Mouse (Mus musculus): ENCODE results near the gene Elf1.

Gene Elf1

DNA sequence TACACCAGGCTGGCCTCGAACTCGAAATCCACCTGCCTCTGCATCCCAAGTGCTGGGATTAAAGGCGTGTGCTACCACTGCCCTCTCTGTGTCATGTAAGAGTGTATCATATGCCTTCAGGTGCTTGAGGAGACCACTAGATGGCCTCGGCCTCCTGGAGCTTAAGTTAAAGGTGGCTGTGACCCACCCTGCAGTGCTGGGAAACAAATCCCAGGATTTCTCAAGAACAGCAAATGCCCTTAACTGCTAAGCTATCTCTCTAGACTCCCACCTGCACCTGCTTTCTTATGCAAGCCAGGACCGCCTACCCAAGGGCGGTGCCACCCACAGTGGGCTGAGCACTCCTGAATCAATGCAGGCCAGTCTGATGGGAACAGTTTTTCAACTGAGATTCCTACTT lies 83.8 kb downstream of the Elf1 start:
- no peak for DNase-seq (ENCODE audit: low read depth, low spot score)

DNA sequence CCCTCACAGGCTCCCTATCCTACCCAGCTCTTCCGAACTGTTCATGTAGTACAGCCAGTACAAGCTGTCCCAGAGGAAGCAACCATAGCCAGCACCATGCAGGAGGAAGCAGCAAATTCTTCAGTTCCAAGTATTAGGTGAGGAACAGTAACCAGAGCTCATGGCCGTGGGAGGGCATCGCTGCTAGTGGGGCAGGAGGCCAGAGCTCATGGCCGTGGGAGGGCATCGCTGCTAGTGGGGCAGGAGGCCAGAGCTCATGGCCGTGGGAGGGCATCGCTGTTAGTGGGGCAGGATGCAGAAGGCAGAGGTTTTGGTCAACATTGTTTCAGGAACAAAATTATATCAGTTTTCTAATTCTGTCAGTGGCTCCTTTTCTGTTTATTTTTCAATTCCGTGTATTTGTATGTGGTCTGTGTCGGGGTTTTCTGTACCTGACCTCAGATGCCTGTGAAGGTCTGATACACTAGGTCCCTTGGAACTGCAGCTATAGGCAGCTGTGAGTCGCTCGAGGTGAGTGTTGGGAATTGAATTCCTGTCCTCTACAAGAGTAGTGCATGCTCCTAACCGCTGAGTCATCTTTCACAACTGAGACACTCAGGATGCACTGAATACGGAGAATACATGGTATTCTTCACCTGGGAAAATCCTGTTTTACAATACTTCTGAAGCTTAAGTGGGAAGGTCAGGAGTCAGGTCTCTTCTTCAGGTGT lies 92.6 kb downstream of the Elf1 start:
- DNase-seq (ENCODE audit: low read depth, low spot score): no peak

DNA sequence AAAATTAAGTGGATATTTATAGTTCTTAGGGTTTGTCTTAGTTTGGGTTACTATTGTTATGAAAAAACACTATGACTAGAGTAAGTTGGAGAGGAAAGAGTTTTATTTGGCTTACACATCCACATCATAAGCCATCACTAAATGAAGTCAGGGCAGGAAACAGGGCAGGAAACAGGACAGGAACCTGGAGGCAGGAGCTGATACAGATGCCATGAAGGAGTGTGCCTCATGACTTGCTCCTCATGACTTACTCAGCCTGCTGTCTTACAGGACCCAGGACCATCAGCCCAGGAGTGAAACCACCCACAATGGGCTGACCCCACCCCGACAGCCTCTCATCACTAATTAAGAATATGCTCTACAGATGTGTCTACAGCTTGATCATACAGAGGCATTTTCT lies 93.4 kb downstream of the Elf1 start:
- no peak for DNase-seq (ENCODE audit: low read depth, low spot score)

DNA sequence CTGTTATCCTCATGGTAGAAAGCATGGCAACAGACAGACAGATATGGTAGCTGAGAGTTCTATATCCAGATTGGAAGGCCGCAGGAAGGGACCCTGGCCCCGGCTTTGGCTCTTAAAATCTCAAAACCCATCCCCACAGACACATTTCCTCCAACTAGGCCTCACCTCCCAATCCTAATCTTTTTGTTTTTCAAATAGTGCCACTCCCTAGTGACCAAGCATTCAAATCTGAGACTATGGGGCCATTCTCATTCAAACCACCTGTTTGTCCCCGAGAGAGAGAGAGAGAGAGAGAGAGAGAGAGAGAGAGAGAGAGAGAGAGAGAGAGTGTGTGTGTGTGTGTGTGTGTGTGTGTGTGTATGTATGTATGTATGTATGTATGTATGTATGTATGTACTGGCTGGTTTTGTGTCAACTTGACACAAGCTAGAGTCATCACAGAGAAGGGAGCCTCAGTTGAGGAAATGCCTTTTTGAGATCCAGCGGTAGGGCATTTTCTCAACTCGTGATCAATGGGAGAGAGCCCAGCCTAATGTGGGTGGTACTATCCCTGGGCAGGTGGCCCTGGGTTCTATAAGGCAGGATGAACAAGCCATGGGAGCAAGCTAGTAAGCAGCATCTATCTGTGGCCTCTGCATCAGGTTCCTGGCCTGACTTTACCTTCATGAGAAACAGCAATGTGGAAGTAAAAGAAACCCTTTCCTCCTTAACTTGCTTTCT lies 102.7 kb downstream of the Elf1 start:
- DNase-seq (ENCODE audit: low read depth, low spot score): no peak

DNA sequence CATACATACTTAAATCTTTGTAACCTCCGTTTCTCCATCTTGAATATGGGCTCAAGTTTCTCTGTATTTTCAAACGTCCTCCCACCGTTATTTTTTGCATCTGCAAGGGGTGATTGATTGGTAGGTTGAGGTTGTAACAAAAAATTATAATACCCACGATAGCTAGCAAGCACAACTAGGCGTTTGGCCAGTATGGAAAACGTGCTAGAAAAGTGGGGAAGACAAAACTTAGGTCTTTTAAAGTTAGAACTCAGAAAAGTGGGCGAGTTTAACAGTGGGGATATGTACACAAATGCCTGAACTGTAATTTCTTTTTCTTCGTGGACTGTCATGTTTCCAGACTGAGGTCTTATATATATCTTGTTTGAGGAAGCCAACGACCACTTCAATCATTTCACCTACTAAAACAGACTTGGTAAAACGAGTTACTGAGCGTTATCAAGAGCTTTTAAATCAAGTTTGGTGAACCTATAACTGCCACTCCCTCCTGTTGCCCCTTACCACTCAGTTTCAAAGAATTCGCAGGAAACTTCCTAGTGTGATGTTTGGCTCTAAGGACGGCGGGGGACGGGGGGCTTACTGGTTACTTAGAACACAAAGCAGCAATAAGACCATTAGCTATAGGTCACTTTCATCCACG lies 105.6 kb downstream of the Elf1 start:
- DNase-seq (ENCODE audit: low read depth, low spot score): no peak

DNA sequence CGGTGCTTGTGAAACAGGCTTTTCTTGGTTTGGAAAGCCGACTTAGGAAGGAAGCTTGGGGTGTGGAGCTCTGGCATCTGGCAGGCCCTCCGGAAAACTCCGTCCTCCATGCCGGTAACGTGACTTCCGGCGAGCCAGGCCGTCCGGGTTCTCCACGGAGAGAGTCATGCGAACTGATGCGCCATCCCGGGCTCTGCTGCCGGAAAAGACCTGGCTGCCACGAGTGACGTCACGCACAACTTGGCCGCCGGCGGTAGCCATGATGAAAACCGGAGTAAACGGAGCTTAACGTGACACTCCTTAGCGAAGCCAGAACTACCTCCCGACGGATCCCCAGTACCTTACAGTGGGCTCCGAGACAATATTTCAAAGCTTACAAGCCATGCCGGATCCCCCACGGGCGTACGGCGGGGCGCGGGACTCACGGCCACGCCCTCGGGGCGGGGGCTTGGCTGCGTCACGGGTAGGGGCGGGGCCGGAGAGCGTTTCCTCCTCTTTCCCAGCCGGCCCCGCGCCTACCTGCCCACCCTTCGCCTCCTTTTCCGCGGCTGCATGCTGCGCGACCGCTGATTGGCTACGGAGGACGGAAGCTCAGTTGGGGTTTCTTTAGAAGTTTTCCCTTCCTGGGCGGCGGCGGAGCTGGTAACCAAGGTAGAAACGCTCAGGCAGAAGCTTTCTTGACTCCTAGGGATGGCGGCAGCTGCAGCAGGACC lies 106.3 kb downstream of the Elf1 start, which contains the start of gene Sugt1:
Sugt1 (plus strand) TSS at position 553 of the 713 bp plus-strand sequence.
- DNase-seq (ENCODE audit: low read depth, low spot score): peak; percentile 98

DNA sequence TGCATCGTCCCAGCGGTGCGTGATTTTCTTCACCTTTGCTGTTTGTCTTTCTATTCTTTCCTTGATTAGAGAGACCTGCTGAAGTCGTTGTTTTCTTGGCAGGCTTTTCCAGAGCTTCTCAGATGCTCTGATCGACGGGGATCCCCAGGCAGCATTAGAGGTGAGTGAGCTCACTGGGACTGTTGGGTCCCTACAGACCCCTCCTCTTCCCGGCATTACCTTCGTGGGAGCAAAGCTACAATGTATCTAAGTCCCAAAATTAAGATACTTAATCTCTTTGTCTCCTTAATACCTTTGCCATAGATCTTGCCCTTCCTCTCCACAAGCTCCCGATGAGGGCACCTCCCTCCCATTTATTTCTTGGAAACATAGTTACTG lies 106.8 kb downstream of the Elf1 start:
- DNase-seq (ENCODE audit: low read depth, low spot score): no peak

DNA sequence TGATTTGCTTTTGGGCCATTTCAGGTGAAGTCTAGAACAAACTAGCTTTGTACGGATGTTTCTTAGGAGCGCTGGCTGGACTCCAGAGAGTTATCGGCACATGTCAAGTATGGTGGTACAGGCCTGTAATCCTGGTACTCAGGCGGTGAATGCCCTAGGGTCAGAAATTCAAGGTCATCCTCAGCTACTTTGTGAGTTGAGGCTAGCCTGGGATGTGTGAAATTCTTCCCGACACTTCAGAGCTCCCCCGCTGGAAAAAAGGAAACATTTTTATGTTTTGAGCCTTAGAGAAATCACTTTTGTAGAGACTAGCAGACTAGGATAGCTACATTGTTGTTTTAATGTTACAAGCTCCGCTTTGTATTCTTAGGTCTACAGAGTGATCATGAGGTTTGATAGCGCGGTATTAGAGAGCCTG lies 107.5 kb downstream of the Elf1 start:
- DNase-seq (ENCODE audit: low read depth, low spot score): no peak

DNA sequence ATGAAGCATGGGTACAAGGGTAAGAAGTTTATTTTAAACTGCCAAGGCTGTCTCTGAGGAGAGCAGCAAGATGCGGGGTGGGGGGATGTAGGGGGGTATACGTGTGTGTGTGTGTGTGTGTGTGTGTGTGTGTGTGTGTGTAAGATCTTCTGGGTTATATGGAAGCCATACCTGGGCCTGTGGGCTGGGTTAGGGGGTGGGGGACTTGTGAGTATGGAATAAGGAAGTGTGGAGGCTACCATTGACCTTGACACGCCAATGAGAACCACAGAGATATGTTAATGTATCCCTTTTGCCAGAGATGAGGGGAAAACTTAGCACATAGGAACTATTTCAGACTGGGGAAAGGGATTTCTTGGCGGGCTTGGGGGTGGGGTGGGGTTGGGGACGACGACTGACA lies 108.4 kb downstream of the Elf1 start:
- no peak for DNase-seq (ENCODE audit: low read depth, low spot score)

DNA sequence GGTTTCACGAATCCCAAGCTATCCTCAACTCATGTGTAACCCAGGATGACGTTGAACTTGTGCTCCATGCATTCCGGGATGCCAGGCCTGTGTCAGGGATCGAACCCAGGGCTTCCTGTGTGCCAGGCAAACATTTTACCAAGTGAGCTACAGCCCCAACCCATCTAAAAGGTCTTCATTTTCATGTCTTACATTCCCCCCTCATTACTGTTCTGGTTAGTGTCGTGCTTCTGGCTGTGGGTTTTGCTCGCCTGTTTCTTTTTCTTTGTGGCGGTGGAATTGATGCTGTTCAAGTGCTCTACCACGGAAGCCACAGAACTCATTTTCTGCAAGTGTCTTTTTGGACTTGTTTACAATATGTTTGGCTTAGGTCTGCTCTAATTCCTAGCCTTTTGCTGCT lies 109.9 kb downstream of the Elf1 start:
- DNase-seq (ENCODE audit: low read depth, low spot score): peak; percentile 76

DNA sequence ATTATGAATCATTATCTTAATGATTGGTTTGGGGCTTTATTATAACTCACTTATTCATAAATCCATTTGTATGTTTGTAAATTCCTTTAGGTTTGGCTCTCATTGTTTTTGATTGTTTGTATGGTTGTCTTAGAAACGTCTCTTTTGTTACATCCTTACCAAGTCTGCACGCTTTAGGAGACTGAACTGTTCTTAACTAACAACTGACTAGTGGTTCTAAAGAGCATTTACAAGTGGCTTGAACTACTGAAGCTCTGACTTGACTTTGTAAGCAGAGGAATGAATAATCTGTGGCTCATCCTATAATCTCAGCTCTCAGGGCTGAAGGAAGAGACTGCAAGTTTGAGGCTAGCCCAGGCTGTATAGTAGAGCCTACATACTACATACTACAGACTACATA lies 110.6 kb downstream of the Elf1 start:
- DNase-seq (ENCODE audit: low read depth, low spot score): peak; percentile 45

DNA sequence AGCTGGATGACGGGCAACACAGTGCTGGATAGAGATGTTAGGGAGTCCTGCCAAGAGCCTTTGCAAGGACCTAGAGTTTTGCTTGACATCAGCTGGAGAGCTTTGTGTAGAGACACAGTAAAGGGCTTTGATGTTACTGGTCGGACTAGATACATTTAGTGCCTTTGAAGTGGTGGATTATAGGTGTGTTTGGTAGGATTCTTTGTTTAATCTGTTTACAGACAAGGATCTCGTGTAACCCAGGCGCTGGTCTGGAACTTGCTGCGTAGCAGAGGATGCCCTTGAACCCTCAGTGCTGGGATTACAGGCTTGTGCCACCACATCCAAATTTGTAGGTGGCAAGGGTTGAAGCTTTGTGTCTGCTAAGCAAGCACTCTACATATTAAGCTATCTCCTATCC lies 113.1 kb downstream of the Elf1 start:
- no peak for DNase-seq (ENCODE audit: low read depth, low spot score)

DNA sequence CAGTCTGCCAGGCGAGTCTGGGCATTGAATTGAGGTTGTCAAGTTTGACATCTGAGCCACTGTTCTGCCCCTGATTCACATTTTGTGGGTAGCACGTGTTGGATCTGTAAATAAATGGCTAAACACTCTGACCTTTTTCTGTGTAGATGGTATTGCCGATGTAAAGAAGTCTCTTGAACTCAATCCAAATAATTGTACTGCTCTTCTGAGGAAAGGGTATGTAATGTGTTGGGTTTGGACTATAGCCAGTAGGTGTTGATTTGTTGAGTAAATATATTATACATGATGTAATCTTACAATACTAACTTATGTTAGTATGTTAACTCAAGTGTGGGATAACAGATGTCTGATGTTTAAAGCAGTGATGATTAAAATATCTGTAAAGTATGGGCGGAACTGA lies 115.6 kb downstream of the Elf1 start:
- no peak for DNase-seq (ENCODE audit: low read depth, low spot score)

DNA sequence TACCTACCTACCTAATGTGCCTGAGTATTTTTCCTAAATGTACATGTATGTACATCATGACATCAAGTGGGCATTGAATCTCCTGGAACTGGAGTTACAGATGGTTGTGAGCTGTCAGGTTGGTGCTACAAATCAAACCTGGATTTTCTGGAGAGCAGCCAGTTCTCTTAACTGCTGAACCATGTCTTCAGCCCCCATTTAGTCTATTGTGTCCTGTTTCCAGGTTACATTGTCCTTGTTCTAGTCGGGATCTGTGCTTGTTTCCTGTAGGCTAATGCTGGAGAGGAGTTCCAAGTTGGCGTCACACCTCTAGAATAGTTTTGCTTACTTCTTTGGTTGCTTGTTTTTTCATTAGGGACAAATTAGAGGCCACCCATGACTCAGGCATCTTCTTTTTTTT lies 124.9 kb downstream of the Elf1 start:
- no peak for DNase-seq (ENCODE audit: low read depth, low spot score)

DNA sequence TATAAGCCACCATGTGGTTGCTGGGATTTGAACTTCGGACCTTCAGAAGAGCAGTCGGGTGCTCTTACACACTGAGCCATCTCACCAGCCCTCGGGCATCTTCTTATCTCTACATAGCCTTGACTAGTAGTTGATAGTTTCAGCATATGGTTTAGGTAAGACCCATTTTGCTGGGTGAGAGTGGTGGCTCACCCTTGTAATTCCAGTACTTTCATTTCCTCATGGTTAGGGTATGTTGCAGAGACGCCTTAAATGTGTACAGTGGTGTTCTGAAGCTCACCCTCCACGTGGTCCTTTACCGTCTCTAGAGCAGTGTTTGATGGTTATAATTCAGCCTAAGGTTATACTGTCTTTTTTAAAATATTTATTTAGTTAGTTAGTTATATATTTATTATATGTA lies 125.4 kb downstream of the Elf1 start:
- DNase-seq (ENCODE audit: low read depth, low spot score): no peak

DNA sequence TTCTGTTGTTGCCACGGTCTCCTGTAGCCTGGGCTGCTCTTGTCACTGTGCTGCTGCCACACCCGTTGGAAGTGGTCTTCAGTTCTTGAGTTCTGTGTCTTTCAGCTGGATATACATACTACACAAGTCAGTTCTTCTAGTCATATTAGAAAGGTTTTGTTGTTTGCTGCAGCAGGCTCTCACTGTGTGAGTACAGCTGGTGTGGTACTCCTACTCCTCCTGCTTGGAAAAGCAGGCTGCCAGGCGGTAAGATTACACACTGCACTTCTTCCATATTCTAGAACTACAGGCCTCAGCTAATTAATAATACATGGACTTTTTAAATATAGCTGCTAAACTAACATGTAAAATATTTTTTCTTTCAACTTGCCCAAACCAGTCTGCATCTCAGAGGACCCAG lies 125.9 kb downstream of the Elf1 start:
- no peak for DNase-seq (ENCODE audit: low read depth, low spot score)

DNA sequence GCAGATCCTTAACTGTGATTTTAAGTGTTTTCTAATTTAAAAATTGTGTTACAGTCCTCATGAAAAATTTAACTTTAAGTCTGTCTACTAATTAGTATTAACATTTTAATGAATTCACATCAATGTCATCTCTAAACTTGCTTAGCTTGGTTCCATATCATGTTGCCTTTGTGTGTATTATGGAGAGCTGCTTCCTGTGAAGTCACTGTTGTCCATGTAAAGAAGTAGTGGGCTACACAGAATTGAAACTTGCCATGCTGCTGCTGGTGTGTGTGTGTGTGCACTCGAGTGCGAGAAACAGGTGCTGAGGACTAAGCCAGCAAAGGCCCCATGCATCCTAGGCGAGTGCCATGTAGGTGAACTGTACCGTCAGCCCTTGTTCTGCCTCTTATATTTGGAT lies 126.4 kb downstream of the Elf1 start:
- DNase-seq (ENCODE audit: low read depth, low spot score): no peak

DNA sequence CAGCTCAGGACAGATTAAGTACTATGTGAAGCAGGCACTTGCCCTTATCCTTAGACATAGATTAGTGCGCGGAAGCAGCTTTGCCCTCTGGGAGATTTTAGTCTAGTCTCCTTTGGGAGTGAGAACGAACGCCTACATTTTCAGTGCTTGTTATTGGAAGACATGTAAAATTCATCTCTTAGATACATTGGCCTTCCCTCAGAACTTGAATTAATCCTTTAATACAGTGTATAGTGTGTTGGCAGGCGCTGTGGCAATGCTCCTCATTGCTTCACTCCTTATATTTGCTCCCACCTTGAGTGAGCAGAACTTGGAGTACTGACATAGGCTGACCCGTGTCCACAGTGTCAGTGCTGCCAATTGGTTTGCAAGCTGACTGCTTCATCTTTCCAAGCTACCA lies 127.3 kb downstream of the Elf1 start:
- DNase-seq (ENCODE audit: low read depth, low spot score): no peak

DNA sequence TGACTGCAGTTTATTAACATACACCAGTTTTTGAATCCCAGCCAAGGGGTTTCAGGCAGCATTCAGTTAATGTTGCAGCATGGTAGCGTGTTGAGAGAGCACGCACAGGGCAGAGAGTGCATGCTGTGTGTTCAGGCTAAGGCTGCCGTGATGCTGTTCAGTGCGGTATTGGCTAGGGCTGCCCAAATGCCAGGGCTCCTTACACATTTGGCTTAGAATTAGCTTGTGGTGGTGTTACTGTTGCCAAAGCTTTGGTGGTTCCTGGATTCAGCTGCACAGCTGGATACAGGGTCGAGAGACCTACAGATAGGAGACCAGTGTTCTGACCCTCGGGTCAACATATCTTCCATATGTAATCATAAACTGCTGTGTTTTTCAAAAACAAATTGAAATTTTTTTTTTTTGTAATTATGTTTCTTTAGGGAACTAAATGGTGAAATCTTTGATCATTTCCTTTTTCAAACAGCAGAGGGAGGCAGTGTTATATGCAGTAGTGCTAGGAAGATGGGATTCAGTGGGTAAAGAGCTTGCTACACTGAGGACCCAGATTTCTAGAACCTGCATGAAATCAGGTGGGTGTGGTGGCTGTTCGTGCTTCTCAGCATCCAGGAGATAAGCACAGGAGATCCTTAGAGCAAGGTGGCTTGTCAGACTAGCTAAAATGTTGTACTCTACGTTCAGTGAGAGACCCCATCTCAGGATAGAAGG lies 136.3 kb downstream of the Elf1 start:
- no peak for DNase-seq (ENCODE audit: low read depth, low spot score)

DNA sequence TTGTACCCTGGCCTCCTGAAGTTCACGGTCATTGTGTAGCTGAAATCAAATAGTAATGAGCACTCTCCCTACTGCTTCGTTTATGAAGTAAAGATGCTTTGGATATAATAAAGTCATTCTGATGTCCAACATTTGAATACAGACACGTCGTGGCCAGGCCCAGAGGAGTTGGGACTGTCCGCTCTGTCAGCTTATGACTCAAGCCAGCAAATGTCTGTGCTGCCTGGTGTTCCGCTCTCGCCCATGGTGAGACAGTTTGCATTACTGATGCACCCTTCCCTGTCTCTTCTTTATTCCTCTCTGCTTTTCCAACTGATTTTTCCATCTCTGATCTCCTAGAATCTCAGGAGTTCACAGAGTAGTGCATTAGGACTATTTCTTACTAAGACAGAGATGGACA lies 138.8 kb downstream of the Elf1 start:
- DNase-seq (ENCODE audit: low read depth, low spot score): no peak

DNA sequence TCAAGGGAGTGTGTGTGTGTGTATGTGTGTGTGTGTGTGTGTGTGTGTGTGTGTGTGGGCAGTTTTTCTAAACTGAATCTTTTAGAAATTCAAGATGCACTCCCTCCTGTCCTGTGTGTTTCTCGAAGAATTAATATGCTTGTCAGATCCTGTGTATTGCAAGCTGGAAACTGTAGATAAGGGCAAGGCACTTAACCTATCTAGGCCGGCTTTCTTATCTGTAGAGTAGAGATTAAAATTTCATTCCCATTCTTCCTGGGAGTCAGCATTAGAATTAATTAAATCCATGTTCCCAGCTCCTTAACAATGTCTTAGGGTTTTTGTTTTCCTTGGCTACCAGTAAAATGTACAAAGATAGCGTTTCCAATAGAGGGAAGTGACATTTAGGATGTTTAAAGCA lies 140.1 kb downstream of the Elf1 start:
- no peak for DNase-seq (ENCODE audit: low read depth, low spot score)
